Mouse (Mus musculus) T-helper 1 cell (primary cell): ENCODE measurements around the gene Pgc.

ENCODE experiments used
- in situ Hi-C: fragments of 300-600 bp; cut with MboI, MseI; formaldehyde crosslinking; loops from one replicate; pipeline ENCODE4 v1.15.1; 2025; ENCODE audit warnings: high pct_unique_total_duplicates

Gene Pgc

DNA sequence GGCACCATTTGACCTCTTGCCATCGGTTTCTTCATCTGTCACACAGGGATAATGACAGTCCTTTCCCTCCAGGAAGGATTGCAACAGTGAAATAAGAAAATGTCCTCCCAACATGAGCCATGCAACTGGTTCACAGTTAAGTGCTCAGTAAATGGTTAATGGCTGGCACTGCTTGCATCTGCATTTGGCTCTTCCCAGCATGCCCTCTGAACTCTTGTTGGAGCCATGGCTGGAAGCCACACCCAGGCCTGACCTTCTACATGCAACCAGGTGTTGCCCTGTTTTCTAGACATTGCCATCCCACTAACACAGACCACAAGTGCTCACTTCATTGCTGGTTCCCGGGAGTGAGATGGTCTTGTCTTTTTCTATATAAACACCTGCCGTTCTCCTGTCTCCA lies 18.7 kb upstream of the Pgc start:
- in situ Hi-C loops = no loop called here

DNA sequence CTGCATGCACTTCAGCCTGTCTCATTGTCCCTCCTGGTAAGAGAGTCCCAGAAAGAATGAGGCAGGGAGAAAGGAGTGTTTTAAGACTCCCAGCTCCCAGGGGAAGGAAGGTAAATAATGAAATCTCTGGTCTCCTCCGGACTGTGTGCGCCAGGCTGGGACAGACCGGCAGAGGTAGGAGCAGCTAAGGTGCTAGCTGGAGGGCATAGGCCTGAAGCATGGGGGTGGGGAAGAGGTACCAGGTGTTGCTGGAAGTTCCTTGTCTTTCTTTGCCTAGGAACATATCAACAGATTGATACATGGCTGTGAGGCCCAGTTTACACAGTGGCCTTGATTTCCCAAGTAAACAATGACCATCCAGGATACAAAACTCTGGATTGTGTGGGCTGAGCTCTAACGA lies 17.7 kb upstream of the Pgc start:
- in situ Hi-C loops = no loop called here

DNA sequence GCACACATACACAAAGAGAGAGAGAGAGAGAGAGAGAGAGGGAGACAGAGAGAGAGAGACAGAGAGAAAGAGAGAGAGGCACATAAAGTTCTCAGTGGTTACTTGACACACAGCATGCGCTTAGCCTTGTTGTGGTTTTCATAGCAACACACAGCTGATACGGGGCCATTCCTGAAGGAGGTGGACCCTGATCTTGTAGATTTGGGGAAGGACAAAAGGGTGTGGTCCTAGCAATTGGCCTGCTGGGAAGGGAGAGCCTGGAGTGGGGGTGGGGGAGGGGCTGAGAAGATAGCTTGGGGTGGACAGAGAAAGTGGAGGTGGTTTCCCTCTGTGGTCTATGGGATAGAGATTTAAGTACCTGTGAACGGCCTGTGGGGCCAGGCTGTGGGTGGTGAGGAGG lies 16.6 kb upstream of the Pgc start:
- in situ Hi-C loops = no loop called here

DNA sequence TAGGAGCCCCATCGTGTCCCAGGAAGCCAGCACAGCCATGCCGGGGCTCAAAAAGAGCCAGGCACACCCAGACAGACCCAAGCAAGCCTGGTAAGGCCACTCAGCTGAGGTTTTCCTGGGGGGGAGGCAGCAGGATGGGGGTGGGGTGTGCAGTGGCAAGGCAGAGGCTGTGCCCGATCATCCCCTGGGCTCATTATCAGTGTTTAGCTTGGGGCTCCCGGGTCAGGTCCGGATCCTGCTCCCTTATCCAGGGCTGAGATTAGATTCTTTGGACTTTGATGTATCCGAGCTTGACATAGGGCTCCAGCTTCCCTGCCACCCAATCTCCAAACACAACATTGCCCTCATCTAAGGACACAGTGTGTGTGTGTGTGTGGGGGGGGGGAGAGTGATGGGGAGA lies 14.8 kb upstream of the Pgc start:
- in situ Hi-C loops = no loop called here

DNA sequence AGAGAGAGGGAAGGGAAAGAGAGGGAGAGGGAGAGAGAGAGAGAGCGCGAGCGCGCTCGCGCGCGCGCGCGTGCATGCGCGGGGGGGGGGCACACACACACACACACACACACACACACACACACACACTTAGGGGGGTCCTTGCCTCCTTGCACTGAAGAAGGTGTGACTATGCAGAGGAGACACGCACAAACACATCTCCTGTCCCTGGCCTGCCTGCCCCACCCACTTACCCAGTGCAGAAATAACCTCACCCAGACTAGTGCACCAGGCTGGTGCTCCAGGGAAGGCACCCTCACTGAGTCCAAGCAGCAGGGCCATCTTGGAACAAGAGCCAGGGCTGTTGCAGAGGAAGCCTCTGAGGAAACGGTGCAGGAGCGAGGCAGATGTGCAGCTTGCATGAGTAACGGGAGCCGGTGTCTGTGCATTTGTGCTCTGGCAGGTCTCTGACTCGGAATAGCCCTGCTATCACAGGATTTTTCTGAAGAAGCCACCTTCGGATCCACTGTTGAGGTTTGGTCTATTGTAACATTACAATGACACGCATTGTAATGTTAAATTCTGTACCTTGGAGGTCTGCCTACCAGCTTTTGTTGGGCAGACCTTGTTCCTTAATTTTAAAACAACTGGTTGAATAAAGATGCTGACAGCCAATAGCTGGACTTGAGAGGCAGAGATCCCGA lies 13.6 kb upstream of the Pgc start:
- in situ Hi-C loops = no loop called here

DNA sequence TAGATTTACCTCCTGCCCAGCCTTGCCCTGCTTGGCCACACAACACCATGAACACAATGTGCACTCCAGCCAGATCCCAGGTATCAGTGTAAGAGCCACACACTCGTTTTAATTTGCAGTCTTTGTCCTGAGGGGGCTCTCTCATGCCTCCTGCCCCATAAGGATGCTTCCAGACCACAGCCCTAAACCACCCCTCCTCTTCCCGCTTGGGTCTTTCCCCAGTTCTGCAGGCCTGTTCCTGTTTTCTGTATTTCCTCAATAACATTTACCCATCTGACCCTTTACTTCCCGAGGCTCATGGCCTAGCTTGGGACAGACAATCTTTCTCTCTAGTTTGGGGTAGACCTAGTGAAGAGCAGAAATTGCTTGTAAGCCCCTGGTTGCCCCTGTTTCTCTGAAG lies 11.6 kb upstream of the Pgc start:
- in situ Hi-C loops = no loop called here

DNA sequence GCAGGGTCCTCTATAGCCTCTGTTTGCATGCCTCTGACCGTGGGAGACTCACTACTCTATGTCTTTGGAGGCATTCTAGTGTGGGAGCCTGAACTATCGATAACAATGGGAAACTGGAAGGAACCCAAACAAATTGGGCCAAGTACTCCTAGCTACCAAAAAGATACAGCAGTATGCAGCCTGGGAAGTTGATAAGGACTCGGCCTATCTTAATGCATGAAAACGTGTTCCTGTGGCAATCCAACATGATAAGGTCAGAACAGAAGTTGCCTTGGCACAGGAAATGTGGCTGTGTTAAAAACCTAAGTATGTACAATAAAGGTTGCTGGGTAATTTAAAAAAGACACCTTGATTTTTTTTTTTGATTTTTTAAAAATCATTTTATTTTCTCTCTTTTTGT lies 5.5 kb upstream of the Pgc start:
- in situ Hi-C loops = no loop called here

DNA sequence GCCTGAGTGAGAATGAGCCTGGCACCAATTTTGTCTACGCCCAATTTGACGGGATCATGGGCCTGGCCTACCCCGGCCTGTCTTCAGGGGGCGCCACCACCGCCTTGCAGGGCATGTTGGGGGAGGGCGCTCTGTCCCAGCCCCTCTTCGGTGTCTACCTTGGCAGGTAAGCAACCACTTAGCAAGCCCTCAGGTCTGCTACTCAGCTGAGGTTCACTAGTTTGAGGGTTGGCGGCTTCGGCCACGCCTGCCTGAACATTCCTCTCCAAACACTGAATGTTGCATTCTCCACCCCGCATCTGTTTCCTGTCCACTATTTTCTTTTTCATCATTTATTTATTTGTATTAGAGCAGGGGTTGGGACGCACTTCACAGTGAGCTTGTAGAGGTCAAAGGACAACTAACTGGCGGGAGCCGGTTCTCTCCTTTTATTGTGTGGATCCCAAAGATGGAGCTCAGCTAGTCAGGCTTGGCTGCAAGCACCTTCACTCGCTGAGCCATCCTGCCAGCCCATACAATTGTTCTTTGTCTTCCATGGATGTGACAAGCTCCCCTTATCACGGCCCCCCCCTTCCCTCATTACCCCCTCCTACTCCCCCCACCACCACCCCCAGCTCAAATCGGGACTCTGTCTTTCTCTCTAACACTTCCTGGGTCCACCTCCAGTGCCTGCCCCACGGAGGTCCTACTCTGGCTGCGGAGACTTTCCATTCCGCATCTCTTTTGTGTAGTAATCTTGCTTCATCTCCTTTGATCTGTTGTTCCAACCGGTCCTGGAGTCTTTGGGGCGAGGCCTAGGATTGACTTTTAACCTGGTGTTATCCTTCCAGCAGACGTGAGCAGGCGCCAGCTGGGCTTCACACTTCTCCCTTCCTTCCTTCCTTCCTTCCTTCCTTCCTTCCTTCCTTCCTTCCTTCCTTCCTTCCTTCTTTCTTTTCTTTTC lies 4.3 kb downstream of the Pgc start:
- in situ Hi-C loops = no loop called here

DNA sequence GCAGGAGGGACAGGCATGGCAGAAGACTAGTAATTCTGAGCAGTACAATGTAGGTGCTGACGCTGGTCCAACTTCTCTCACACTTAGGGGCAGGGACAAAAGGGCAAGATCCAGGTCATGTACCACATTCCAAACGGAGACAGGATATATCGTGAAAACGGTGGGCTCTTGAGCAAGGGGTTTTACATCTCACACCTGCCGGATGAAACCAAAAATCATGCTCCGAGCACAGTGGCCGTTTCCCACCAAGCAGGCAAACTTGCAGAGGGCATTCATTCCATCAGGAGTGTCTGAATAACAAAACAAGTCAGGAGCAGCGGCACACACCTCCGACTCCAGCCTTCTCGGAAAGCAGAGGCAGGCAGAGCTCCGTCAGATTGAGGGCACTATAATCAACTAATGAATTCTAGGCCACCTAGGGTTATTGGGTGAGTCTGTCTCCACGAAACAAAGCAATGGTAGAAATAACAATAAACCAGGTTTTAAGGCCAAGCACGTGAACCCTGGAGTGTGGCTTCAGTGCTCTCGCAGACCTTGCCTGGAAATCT lies 9.0 kb downstream of the Pgc start:
- in situ Hi-C loops = no loop called here

DNA sequence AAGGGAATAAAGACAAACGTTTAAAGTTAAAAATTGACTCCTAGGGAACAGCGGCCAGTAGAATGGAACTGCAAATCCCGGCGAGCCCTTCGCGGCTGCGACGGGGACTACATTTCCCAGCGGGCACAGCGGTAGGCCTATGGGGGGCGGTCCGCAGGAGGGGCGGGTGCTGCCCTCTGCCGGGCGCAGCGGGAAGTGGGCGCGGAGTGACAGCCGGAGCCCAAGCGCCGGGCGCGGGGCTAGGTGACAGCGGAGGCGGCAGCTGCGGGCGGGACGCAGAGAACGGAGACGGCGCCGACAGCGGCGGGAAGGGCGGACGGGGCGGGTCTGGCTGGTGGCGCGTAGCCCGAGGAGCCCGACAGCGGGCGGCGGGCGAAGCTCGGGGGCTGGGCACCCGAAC lies 10.2 kb downstream of the Pgc start, which contains the start of gene Tfeb:
Gene Tfeb (plus strand): TSS at position 175 of the 400 bp plus-strand sequence.
- in situ Hi-C loops = no loop called here

DNA sequence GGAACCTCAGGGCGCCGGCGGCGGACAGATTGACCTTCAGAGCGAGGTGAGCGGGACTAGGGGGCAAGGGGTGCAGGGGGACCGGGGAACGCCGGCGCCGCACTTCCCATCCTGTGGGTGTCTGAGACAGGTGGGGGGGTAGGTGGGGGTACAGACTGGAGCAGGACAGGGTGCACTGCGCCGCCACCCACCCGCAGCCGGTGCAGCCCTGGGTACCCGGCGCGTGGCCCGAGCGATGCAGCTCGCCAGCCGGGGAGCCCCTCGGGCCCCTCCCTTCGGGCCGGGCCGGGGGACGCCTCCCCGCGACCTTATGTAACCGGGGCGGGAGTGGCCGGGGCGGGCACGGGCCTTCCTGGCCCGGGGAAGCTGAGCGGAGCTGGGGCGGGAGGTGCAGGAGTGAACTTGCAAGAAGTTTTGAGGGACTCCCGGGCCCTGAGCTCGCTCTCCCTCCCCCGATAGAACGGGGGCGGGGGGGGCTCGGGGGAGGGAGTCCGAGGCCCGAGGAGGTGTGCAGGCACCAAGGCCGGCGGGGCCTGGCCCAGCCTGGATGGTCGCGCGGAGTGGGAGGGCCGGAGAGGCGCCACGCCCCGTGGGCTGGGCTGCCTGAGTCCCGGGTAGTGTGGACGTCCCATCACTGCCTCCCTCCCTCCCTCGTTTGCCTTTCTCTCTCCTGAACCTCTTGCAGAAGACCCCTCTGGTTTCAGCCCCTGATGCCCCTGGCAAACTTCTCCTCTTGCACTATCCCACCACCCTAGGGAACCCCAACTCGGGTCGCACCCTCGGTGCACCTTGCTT lies 10.8 kb downstream of the Pgc start:
- in situ Hi-C loops = no loop called here

DNA sequence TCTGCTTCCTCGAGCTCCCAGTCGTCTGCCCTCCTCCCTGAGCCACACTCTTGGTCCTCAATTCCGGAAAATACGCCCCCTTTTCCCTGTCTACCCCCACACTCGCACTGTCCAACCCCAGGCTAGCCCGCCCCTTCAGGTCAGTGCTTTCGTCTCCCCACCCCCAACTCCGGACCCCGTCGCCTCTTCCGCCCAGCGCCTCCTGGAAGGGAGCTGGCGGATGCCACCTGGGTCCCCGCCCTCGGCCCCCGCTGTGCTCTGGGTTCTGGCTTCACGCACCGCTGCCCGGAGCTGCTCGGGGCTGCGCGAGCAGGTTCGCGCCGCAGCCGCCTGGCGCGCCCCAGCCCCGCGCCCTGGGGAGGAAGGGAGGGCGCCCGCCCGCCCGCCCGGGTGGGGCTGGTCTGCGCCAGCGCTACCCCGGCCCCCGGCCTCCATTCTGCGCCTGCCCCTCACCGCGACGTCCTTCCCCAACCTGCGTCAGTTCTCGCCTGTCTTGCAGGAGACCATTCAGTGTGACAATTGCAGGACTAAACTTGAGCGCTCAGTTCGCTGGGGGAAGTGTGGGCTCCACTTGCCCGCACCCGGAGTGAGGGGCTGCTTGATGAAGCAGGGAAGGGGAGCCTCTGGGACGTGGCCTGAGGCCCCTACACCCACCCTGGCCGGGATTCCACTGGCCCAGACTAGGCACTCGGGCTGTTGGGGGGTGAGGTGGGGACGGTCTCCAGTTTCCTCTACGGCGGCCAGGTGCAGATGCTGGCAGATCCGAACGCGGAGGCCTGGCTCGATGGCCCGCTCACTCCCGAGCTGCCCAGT lies 11.6 kb downstream of the Pgc start:
- in situ Hi-C loops = no loop called here

DNA sequence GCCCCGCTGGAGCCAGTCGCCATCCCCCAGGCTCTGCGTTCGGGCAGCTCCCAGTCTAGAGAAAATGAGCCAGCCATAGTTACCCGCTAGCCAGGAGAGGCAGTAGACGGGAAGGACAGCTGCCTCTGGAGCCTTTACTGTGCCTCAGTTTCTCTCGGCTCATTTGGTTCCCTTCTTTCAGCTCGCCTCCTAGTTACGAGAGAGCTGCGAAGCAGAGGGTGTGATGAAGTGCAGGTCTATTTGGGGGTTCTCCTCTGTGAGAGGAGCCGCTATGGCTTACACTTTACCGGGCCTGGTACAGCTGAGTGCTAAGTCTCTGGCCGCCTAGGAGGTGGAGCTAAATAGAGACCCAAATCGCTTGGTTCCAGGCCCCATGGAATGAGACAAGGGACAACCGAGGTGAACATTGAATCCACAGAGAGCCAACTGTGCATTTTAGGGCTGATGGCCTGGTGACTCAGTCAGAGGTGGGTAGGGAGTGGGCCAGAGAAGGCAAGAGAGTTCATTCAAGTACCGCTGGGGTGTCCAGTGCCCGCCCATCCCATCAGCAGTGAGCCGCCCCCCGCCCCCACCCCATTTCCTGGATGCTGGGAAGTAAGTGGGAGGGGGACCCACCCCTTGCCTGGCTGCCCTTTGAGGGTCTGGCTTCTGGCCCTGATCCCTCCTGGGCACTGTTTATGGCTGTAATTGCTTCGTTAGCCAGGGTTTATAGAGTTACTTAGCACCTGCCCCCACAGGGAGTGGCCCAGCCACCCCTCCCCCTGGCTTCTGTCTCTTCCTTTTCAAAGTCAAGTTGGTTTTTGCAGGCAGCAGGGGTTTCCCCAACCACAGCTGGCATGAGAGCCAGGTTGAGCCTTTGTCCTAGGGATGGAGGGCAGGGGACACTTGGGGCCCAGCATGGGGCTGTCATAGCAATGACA lies 12.5 kb downstream of the Pgc start:
- in situ Hi-C loops = no loop called here

DNA sequence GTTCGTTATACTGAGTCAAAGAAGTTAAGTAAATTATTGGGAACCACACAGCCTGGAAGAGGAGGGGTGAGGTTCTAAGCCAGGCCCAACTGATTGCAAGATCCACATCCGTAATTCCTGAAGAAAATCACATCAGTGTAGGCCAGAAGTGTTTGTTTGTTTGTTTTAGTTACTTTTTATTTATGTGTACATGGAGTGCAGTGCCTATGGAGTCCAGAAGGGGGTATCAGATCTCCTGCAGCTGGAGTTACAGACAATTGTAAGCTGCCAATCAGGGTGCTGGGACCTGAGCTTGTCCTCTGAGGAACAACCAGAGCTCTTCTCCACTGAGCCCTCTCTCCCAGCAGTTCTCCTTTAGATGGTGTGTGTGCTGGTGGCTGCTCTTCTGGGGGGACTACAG lies 13.5 kb downstream of the Pgc start:
- in situ Hi-C loops = no loop called here

DNA sequence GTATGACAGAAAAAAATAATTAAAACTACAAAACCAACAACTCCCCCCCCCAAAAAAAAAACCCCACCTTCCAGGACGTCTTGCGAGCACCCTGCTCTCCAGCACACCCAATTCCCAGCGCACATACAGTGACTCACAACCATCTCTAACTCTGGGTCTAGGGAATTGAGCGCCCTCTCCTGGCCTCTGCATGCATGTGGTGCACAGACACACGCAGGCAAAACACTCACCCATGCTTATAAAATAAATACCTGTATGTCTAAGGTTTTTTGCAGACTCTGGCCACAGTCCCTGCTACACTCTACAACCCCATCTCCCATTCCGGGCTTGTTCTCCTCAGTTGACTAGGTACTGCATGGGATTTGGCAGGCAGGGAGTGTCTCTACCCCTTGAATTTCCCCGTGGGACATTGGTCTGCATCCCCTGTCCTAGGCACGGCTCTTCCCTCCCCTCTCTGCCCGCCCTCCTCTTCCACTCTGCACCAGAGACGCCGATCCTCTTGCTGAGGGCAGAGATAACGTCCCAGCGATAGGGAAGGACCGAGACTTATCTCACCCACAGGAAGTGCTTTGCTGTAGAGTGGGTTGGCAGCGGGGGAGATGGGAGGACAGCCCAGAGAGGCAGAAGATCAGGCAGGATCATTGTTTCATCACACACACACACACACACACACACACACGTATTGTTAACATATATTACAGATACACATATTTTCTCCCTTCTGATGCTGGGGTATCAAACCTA lies 16.5 kb downstream of the Pgc start:
- in situ Hi-C loops = no loop called here

DNA sequence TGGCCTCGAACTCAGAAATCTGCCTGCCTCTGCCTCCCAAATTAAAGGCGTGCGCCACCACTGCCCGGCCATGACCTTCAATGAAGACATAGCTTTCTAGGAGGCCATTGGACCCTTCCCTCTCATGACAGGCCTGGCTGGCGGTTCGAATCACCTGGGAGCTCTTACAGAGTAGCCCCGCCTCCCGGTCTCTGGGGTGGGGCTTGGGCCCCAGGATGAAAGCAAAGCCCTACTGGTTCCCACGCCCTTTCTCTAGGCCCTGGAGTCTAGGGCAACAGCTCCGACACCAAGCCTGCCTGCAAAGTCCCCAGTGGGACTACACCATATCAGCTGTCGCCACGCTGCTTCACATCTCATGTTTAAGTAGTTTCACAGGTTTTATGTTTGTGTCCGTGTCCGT lies 17.4 kb downstream of the Pgc start:
- in situ Hi-C loops = no loop called here

DNA sequence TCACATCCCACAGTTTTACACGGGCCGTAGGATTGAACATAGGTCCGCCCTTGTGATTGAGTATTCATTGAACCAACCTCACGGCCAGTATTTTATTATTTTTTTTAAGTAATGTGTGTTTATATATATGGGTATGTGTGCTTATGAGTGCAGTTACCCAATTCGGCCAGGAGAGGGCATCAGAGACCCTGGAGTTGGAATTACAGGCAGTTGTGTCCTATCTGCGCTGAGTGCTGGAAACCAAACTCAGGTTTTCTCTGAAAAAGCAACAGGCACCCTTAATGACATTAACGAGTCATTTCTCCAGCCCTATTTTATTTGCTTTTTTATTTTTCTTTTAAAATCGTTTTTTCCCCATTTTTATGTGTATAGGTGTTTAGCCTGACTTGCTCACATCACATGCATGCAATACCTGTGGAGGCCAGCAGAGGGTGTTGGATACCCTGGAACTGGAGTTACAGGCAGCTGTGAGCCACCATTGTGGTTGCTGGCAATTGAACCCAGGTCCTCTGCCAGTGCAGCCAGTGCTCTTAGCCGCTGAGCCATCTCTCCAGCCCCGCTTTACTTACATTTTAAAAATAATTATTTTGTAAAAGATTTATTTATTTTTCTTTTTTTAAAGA lies 18.2 kb downstream of the Pgc start:
- in situ Hi-C loops = no loop called here

DNA sequence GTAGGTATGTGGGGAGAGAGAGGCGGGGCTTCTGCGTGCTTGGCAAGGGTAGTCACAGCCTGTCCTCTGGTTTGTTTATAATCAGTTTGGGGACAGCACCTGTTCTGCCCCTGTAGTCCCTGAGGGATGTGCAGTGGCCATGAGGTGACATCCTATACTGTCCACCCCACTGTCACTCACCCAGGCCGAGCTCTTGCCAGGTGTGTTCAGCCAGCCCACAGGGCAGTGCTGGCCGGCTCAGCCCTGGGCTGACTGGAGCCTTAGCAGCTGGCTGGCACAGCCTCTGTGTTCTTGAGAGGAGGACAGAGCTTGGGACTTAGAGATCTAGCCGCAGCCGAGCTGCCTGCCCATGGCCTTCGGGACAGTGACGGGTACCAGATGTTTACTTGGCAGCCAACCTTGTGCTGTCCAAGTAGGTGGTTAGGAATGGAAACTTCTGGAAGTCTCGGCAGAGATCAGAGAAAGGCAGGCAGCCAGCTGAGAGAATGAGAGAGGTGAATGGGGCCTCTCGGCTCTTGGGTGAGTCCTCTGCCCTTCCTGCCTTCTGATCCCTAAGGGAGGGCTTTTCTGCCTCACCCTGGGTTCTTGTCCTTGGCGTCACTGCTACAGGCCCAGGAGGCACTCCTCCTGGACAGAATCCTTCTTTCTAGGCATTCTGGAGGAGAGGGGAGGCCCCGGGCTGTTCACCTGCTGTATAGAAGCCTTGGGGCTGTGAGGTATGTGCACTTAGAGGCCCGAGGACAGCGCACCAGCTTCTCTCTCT lies 22.3 kb downstream of the Pgc start:
- in situ Hi-C loops = no loop called here
